Mouse (Mus musculus): ENCODE data around the gene Edc3. TPM values are rescaled to one million over a fixed set of nuclear protein-coding genes. Genes with fewer than 3 reads are reported as not detected.

The Edc3 gene
- polyA plus RNA-seq, 1 experiment: 12.2 TPM

GRCm38 (mm10) chr9:57764974-57765363 lies 56.6 kb downstream of the Edc3 start:
- H3K4me1 ChIP-seq (ENCODE audit: control insufficient read depth, insufficient read depth, low read length): peaks cover 8% of the 10 kb centered on the region
- TF ChIP-seq CTCF (IDR thresholded peaks at IDR 0.05; ENCODE audit: extremely low read depth, insufficient read depth, low read length): no peak
- peak; percentile 38; the same call in 1 of the 2 replicates for TF ChIP-seq POLR2A (IDR thresholded peaks at IDR 0.05; ENCODE audit: extremely low read depth, insufficient read depth, low read length)
- peak overlapping the region; percentile 100 for H3K27ac ChIP-seq (ENCODE audit: insufficient read depth, low read length)
- peak overlapping the region; percentile 93 for H3K4me3 ChIP-seq (ENCODE audit: insufficient read depth, low read length)

GRCm38 (mm10) chr9:57765364-57766351 lies 57.3 kb downstream of the Edc3 start, which contains the start of gene Clk3:
TSS of gene Clk3 (minus strand) at chr9:57765860.
- H3K4me3 ChIP-seq (ENCODE audit: insufficient read depth, low read length): peak within 1 kb of the TSS; percentile 93
- TF ChIP-seq POLR2A (IDR thresholded peaks at IDR 0.05; ENCODE audit: extremely low read depth, insufficient read depth, low read length): no peak; the same call in 1 of the 2 replicates
- no peak for TF ChIP-seq CTCF (IDR thresholded peaks at IDR 0.05; ENCODE audit: extremely low read depth, insufficient read depth, low read length)
- H3K4me1 ChIP-seq (ENCODE audit: control insufficient read depth, insufficient read depth, low read length): peaks cover 8% of the 10 kb centered on the region

GRCm38 (mm10) chr9:57766431-57766830 lies 58.1 kb downstream of the Edc3 start:
- peaks cover 8% of the 10 kb centered on the region for H3K4me1 ChIP-seq (ENCODE audit: control insufficient read depth, insufficient read depth, low read length)
- peak overlapping the region; percentile 93; the same call in 1 of the 2 replicates for H3K4me3 ChIP-seq (ENCODE audit: insufficient read depth, low read length)
- TF ChIP-seq POLR2A (IDR thresholded peaks at IDR 0.05; ENCODE audit: extremely low read depth, insufficient read depth, low read length) (peak; percentile 40; the same call in 1 of the 2 replicates), CTCF (IDR thresholded peaks at IDR 0.05; ENCODE audit: extremely low read depth, insufficient read depth, low read length) (no peak)
- H3K27ac ChIP-seq (ENCODE audit: insufficient read depth, low read length): peak overlapping the region; percentile 100; the same call in 1 of the 2 replicates

More at GRCm38 (mm10) chr9:57765364-57766351, 57.3 kb downstream of the Edc3 start, which contains the start of gene Clk3:
- peak within 1 kb of the TSS; percentile 100 for H3K27ac ChIP-seq (ENCODE audit: insufficient read depth, low read length)

- peaks cover 8% of the 10 kb centered on the region for H3K4me1 ChIP-seq (ENCODE audit: control insufficient read depth, insufficient read depth, low read length)
- peak overlapping the region; percentile 18; the same call in 1 of the 2 replicates for H3K27ac ChIP-seq (ENCODE audit: insufficient read depth, low read length)
- no peak overlapping the region for H3K4me3 ChIP-seq (ENCODE audit: insufficient read depth, low read length)
- no peak for TF ChIP-seq POLR2A (IDR thresholded peaks at IDR 0.05; ENCODE audit: extremely low read depth, insufficient read depth, low read length)
- TF ChIP-seq CTCF (IDR thresholded peaks at IDR 0.05; ENCODE audit: extremely low read depth, insufficient read depth, low read length): no peak
Observed at GRCm38 (mm10) chr9:57767231-57767630, 58.9 kb downstream of the Edc3 start.

- TF ChIP-seq POLR2A (IDR thresholded peaks at IDR 0.05; ENCODE audit: extremely low read depth, insufficient read depth, low read length) (no peak), CTCF (IDR thresholded peaks at IDR 0.05; ENCODE audit: extremely low read depth, insufficient read depth, low read length) (no peak)
- H3K4me1 ChIP-seq (ENCODE audit: control insufficient read depth, insufficient read depth, low read length): peaks cover 5% of the 10 kb centered on the region
- no peak overlapping the region for H3K4me3 ChIP-seq (ENCODE audit: insufficient read depth, low read length)
- H3K27ac ChIP-seq (ENCODE audit: insufficient read depth, low read length): no peak overlapping the region
Observed at GRCm38 (mm10) chr9:57769539-57770069, 61.3 kb downstream of the Edc3 start.

GRCm38 (mm10) chr9:57770214-57770613 lies 61.9 kb downstream of the Edc3 start:
- no peak overlapping the region for H3K27ac ChIP-seq (ENCODE audit: insufficient read depth, low read length)
- TF ChIP-seq CTCF (IDR thresholded peaks at IDR 0.05; ENCODE audit: extremely low read depth, insufficient read depth, low read length): no peak
- TF ChIP-seq POLR2A (IDR thresholded peaks at IDR 0.05; ENCODE audit: extremely low read depth, insufficient read depth, low read length): no peak
- peaks cover 7% of the 10 kb centered on the region for H3K4me1 ChIP-seq (ENCODE audit: control insufficient read depth, insufficient read depth, low read length)
- no peak overlapping the region for H3K4me3 ChIP-seq (ENCODE audit: insufficient read depth, low read length)

GRCm38 (mm10) chr9:57770836-57771235 lies 62.5 kb downstream of the Edc3 start:
- TF ChIP-seq POLR2A (IDR thresholded peaks at IDR 0.05; ENCODE audit: extremely low read depth, insufficient read depth, low read length): no peak
- TF ChIP-seq CTCF (IDR thresholded peaks at IDR 0.05; ENCODE audit: extremely low read depth, insufficient read depth, low read length): no peak
- peaks cover 10% of the 10 kb centered on the region for H3K4me1 ChIP-seq (ENCODE audit: control insufficient read depth, insufficient read depth, low read length)
- H3K27ac ChIP-seq (ENCODE audit: insufficient read depth, low read length): no peak overlapping the region
- no peak overlapping the region for H3K4me3 ChIP-seq (ENCODE audit: insufficient read depth, low read length)

- no peak overlapping the region for H3K4me3 ChIP-seq (ENCODE audit: insufficient read depth, low read length)
- H3K27ac ChIP-seq (ENCODE audit: insufficient read depth, low read length): 0 out of 2 replicates have a peak overlapping the region, but pooled peaks have one; percentile 28
- peaks cover 7% of the 10 kb centered on the region for H3K4me1 ChIP-seq (ENCODE audit: control insufficient read depth, insufficient read depth, low read length)
- TF ChIP-seq POLR2A (IDR thresholded peaks at IDR 0.05; ENCODE audit: extremely low read depth, insufficient read depth, low read length) (no peak), CTCF (IDR thresholded peaks at IDR 0.05; ENCODE audit: extremely low read depth, insufficient read depth, low read length) (no peak)
Observed at GRCm38 (mm10) chr9:57773754-57774153, 65.4 kb downstream of the Edc3 start.

GRCm38 (mm10) chr9:57774168-57774567 lies 65.8 kb downstream of the Edc3 start:
- peaks cover 7% of the 10 kb centered on the region for H3K4me1 ChIP-seq (ENCODE audit: control insufficient read depth, insufficient read depth, low read length)
- peak overlapping the region; percentile 76; the same call in 1 of the 2 replicates for H3K27ac ChIP-seq (ENCODE audit: insufficient read depth, low read length)
- TF ChIP-seq CTCF (IDR thresholded peaks at IDR 0.05; ENCODE audit: extremely low read depth, insufficient read depth, low read length): 0 out of 2 replicates have a peak, but pooled peaks have one; percentile 26
- TF ChIP-seq POLR2A (IDR thresholded peaks at IDR 0.05; ENCODE audit: extremely low read depth, insufficient read depth, low read length): no peak
- H3K4me3 ChIP-seq (ENCODE audit: insufficient read depth, low read length): no peak overlapping the region
